Mouse (Mus musculus) adrenal gland, adult 18-20 months (tissue): ENCODE data around the gene Cyp3a11. TPM values are rescaled to one million over a fixed set of nuclear protein-coding genes. Genes with fewer than 3 reads are reported as not detected.
"Not testable (repeated sequence)": the region's sequence is repeated elsewhere in the genome, so short reads cannot be mapped to it uniquely, and the experiment has no call there.

ENCODE experiments used
- DNase-seq, 2 experiments: peaks; one replicate each; pipeline ENCODE4 v3.0.0; 2021 to 2022; ENCODE audit warnings: low spot score in 2 of 2
- long read RNA-seq, 2 experiments: library from polyadenylated mRNA; stranded (forward); transcript quantifications; one replicate each; pipeline ENCODE4 v2.0.0; 2021
- total RNA-seq, 2 experiments: library from RNA; stranded (reverse); gene quantifications; 1 replicate in 1 of 2; 2 replicates in 1 of 2; pipeline ENCODE4 v1.2.3; 2021

Cyp3a11 gene
- not detected for total RNA-seq
- long read RNA-seq, experiment 1 = 0 reads
- long read RNA-seq, experiment 2 = 0 reads

DNA sequence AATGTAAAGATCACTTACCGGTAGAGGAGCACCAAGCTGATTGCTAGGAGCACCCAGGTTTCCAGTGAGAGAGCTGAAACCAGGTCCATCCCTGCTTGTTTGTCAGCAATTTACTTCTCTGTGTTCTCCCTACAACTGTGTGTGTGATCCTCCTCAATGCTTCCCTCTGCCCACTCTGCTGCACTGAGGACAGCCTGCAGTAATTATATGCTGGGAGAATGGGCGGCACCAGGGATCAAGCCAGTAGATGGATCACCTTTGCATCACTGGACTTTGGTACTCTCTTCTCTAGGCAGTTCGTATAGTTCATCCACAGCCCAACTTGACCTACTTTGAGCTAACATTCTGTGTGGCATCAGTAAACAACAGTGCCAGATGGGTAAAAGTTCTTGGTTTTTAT, at the start of gene Cyp3a11:
Gene Cyp3a11 (minus strand): TSS at position 277 of the 400 bp plus-strand sequence.
- no peak for DNase-seq

DNA sequence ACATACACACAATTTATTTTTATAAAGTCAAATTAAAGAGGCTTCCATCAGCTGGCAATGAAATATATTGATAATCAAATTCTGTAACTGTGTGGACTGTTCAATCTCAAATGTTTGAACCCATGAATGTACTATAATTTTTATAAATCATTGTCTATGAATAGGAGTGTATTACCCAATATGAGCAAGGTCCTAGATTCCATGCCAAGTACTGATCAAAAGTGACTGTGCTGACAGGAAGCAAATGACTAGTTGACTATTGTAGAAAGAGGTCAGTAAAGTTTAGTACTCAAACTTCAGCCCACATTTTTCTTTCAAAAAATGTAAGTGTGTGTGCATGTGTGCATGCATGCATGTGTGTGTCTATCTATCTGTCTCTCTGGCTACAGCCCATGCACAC, 33.1 kb upstream of the Cyp3a11 start:
- DNase-seq = no peak

DNA sequence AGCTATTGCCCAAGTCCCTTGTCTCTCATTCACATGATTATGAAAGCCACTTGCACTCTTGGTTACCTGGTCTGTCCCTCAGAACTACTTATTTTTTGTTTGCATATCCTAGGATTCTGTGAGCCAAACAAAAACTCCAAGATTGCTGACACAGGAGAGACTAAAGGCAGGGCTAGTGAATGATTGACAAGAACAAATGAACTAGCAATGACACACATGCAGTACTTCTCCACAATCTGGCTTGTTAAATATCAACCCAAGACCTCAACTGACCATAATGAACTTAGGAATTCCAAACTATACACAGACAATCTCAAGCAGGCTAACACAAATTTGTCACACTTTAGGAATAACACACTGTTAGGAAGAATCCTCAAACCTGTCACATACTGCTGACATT, 32.0 kb upstream of the Cyp3a11 start:
- no peak for DNase-seq

DNA sequence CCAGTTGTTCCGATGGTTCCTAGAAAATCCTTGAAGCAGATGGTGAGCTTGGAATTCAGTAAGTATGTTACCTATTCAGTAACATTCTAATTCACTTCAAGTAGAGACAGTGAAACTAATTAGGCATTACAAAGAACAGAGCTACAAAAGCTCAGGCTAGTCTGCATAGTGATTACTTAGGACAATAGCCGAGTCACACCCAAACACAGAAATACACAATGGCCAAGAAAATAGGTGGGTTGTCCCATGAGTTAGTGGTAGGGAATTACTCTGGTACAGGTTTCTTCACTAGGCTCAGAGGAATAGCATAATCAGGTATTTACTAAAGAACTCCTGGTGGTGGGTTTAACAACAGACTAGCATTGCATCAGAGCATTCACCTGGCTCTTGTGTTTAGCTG, 27.2 kb upstream of the Cyp3a11 start:
- not testable (repeated sequence) for DNase-seq

DNA sequence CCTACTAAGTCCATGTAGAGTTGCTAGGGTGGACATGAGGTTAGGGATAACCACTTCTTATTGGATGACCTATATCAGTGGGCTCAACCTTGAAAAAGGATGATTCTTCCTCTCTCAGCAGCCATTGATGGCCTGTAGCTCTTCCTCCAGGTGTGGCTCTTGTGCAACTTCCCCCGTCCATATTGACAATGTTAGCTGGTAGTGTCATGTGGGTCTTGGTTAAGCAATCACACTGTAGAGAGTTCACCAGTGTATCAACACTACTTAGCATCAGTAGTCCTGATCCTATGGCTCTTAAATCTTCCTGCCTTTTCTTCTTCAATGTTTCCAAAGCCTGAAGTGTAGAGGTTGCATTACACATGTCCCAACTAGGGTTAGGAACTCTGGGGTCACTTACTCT, 24.8 kb upstream of the Cyp3a11 start:
- DNase-seq = no peak

DNA sequence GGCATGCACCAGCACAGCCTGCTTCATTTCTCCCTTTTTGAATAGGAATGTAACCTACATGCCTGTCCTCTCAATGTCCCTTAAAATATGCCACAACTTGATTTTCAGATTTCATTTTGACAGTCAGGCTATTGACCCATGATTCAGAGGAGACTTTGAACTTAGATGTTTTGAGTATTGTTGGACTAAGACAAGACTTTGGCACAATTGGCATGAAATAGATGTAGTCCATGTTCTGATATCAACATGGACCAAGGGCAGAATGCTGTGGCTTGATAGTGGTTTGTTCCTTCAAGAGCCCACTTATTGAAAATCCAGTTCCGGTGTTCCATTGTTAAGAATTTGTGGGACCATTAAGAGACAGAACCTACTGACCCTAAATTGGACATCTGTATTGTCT, 23.6 kb upstream of the Cyp3a11 start:
- DNase-seq = no peak

DNA sequence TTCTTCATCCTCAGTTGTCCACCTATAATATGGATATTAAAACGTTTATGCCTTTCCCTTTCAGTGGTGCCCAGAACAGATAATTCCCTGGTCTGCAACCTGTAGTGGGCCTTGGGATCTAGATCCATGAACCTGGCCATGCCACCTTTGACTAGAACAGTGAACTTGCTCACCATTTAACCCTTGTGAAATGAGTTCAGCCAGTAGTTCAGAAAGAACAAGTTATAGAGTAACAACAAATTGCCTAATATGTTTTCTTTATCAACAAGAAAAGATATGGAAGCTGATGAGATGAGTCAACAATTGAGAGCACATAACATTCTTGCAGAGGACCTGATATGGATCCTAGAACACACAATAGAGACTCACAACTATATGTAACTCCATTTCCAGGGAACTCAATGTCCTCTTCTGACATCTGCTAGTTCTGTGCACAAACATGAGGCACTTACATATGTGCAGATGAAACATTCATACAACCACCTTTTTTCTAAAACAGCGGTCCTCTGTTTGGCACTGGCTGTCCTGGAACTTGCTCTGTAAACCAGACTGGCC, 20.7 kb upstream of the Cyp3a11 start:
- DNase-seq = no peak

DNA sequence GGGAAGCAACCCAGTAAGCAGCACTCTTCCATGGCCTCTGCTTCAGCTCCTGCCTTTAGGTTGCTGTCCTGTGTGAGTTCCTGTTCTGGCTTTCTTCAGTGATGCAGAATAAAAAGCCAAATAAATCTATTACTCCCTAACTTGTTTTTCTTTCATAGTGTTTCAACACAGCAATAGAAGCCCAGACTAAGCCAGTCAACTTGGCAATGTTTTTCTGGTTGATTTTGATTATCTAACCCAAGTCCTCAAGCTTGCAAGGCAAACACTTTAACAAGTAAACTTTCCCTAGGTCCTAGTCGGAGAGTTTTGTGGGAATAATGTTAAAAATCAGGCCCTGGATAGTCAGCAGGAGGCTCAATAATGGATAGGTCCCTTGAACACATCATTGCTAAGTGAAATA, 17.5 kb upstream of the Cyp3a11 start:
- DNase-seq = no peak

DNA sequence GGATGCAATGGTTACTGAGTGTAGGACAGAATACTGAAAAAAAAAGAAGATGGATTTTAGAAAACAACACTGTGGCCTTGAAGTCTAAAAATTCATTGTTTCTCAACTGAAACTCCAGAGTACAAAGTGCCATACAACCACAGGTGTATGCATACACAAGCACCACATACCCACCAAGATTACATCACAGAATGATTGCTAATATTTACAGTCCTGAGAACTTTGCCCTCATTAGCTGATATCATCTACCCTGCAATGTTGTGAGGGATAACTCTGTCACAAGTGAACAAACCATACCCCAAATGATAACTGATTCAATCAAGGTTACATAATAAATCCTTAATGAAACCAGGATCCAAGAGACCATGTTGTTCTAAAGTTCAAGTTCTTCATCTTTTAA, 1.4 kb upstream of the Cyp3a11 start:
- no peak for DNase-seq

DNA sequence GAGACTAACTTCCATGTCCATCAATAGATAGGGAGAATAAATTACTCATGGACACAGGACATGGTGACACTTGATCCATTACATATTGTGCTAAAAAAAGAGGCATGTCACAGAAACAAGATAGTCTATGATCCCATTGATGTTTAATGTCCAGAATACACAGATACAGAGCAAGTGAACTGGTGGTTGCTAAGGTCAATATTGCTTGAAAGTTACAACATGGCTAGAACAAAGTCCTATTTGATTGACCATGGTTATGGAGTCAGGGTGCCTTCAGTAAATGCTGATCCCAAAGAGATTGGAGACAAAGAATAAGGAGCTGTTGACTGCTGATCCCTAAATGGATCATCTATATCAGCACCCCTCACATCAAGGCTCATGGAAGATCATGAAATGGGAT, 12.3 kb downstream of the Cyp3a11 start:
- not testable (repeated sequence) for DNase-seq

DNA sequence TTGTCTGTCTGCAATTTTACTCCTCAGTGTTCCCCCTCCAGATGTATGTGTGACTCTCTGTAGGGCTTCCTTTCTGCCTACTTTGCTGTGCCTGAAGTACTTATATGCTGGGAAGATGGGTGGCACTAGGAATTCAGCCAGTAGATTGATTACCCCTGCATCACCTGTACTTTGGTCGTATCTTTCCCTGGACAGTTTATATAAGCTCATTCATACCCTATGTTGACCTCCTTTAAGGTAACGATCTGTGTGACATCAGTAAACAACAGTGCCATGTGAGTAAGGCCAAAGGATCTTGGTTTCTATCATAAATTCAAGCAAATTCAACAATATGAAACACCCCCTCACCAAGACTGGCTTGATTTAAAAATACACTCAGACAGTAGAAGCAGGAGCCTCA, 74.0 kb downstream of the Cyp3a11 start, which contains the start of gene Cyp3a44:
Gene Cyp3a44 (minus strand): TSS at position 79 of the 400 bp plus-strand sequence.
- DNase-seq = not testable (repeated sequence)

Other genes starting within 250 kb of the Cyp3a11 start
- under 1 TPM in 1 of 2 experiments, not detected in 1; 0.56 TPM for gene Cyp3a41a, start 159.8 kb downstream of the Cyp3a11 start, total RNA-seq
- gene Cyp3a44, start 74.1 kb downstream of the Cyp3a11 start, total RNA-seq = under 1 TPM in 1 of 2 experiments, not detected in 1; 0.36 TPM
- gene Cyp3a25, start 129.7 kb upstream of the Cyp3a11 start, total RNA-seq = under 1 TPM in 1 of 2 experiments, not detected in 1; 0.20 TPM
- not detected for gene Cyp3a59, start 199.3 kb upstream of the Cyp3a11 start, total RNA-seq